Mouse (Mus musculus) cerebellum, adult 2 months (tissue): Measurements from ENCODE around the gene Trpc1. TPM values are rescaled to one million over a fixed set of nuclear protein-coding genes. Genes with fewer than 3 reads are reported as not detected.
A peak's percentile ranks its signal among the peaks of the same experiment; 100 is the strongest.

ENCODE experiments used
- DNase-seq, 2 experiments: peaks; one replicate each; pipeline ENCODE4 v3.0.0; 2021
- H3K27ac ChIP-seq: fragments of 200-500 bp; 2 replicates; pipeline ENCODE4 v1.5.1; 2012; ENCODE audit warnings: low read length, control low read depth, inconsistent platforms; ENCODE audit not compliant: insufficient read depth
- H3K27me3 ChIP-seq: fragments of 200-500 bp; 2 replicates; pipeline ENCODE4 v1.6.1; 2012; ENCODE audit warnings: inconsistent platforms, mild to moderate bottlenecking, low read length, moderate library complexity; ENCODE audit not compliant: control insufficient read depth, insufficient read depth
- H3K4me1 ChIP-seq: fragments of 200-500 bp; 2 replicates; pipeline ENCODE4 v1.6.1; 2011; ENCODE audit warnings: low read length; ENCODE audit not compliant: control insufficient read depth, insufficient read depth
- H3K4me3 ChIP-seq: fragments of 200-500 bp; replicated peaks from 2 replicates; pipeline ENCODE3; 2011; ENCODE audit warnings: mild to moderate bottlenecking, low read depth, low read length, control low read depth; ENCODE audit not compliant: insufficient read depth
- CTCF ChIP-seq: fragments of 200-500 bp; IDR thresholded peaks from 2 replicates; pipeline ENCODE4 v1.5.1; 2011; ENCODE audit warnings: low read depth, mild to moderate bottlenecking, control low read depth, low read length, moderate library complexity, borderline replicate concordance; ENCODE audit not compliant: insufficient read depth
- POLR2A ChIP-seq: fragments of 200-500 bp; IDR thresholded peaks from 2 replicates; pipeline ENCODE4 v1.6.1; 2011; ENCODE audit warnings: low read length, control low read depth, borderline replicate concordance; ENCODE audit not compliant: insufficient read depth
- WGBS: fragments of 180-500 bp; shearing (Covaris S2); methylation state at CpG from one replicate; pipeline ENCODE4 v1.1.7; 2018; 5-methylcytosine and 5-hydroxymethylcytosine counted together
- polyA plus RNA-seq: library from polyadenylated mRNA; depleted of rRNA; stranded (reverse); fragments of >200 nt; gene quantifications from 2 replicates; pipeline ENCODE4 v1.2.3, GENCODE M21; 2012

Trpc1 gene
- polyA plus RNA-seq, 1 experiment, result 21.3 TPM

DNA sequence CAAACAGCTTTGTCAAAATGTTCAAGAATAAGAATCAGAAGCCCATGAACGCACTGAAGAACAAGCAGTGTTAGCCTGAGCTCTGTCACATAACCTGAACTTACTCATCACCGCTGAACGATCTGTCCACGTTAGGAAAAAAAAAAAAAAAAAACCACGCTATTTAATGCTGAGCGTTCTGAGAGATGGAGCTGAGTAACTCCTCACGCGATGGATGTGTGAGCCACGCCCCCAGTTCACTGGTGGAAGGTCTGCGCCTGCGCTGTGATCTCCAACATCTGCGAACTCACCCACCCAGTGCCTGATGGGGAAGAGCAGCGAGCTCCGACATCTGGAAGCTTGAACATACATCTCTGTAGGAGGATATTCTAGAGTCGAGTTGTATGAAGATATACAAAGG is 55.2 kb downstream of the Trpc1 start:
- Histone ChIP-seq H3K27ac (no peak overlapping the region), H3K4me3 (no peak overlapping the region), H3K4me1 (no peaks in the 10 kb centered on the region), H3K27me3 (no peaks in the 10 kb centered on the region)
- TF ChIP-seq CTCF (no peak), POLR2A (no peak)
- DNase-seq, result no peak
- 87% methylated on average over 15 of the region's 15 CpGs for WGBS

DNA sequence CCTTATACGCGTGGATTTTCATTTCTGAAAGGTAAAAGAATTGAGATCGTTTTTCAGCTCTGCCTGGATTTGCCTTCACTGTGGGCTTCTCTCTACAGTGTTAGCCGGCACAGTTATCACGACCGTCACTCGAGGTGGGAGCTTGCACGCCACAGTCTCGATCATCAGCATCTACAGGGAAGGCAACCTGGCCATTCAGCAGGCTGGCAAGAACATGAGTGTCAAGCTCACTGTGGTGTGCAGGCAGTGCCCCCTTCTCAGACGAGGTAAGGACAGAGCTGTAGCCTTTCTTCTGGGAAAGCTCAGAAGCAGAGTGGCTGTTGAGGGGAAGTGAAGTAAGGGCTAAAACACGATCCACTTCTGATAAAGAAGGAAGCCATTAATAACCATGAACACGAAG is 55.6 kb downstream of the Trpc1 start:
- WGBS, result 77% methylated on average over 12 of the region's 12 CpGs
- no peak overlapping the region for H3K4me3 ChIP-seq
- H3K4me1 ChIP-seq, result no peaks in the 10 kb centered on the region
- TF ChIP-seq CTCF (no peak), POLR2A (no peak)
- no peaks in the 10 kb centered on the region for H3K27me3 ChIP-seq
- no peak for DNase-seq
- H3K27ac ChIP-seq, result no peak overlapping the region

DNA sequence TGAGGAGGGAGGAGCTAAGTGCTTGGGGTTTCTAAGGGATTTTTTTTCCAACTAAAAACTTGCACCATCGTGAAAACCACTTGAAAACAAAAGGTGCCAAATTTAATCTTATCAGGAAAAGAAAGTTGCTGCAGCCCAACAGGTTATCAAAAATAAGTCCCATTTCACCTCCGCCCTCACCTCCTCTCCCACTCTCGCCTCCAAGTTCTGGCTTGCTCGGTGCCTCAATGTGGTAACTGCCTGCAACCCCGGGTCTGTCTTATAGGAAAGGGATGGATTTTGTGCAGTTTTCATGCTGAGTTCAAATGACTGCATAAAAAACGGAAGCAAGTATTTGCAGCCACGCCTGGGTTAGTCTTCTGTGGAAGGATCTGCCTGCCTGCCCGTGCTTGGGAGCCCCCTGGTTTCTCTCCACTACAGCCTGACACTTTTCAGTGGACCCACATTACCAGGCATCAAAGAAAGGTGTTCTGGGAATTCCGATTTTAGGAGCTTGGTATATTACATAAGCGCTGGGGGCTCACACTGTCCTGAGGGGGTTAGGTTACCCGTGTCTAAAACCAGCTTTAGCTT is 56.6 kb downstream of the Trpc1 start:
- Histone ChIP-seq H3K4me1 (no peaks in the 10 kb centered on the region), H3K27me3 (no peaks in the 10 kb centered on the region), H3K4me3 (no peak overlapping the region), H3K27ac (no peak overlapping the region)
- TF ChIP-seq CTCF (no peak), POLR2A (no peak)
- DNase-seq, result no peak
- 81% methylated on average over 11 of the region's 11 CpGs for WGBS

DNA sequence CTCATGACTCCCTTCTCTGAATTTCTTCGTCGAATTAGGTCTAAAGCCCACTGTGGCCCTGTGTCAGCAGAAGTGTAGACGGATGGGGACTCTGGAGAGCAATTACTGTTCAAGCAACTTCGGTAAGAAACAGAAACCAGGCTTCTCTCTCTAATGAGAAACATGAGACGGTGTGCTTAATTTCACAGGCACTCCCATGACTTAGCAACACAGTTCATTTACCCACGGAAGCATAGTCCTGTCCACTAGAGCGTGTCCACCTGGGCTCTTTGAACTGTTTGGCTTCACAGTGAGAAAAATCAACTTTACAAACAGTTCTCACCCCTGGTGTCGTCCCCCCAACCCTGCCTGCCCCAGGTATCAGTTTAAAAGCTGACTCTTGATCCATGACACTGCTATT is 57.4 kb downstream of the Trpc1 start:
- H3K27me3 ChIP-seq, result no peaks in the 10 kb centered on the region
- H3K4me1 ChIP-seq, result no peaks in the 10 kb centered on the region
- H3K4me3 ChIP-seq, result no peak overlapping the region
- 77% methylated on average over 8 of the region's 8 CpGs for WGBS
- TF ChIP-seq CTCF (no peak), POLR2A (no peak)
- DNase-seq, result no peak
- H3K27ac ChIP-seq, result no peak overlapping the region

DNA sequence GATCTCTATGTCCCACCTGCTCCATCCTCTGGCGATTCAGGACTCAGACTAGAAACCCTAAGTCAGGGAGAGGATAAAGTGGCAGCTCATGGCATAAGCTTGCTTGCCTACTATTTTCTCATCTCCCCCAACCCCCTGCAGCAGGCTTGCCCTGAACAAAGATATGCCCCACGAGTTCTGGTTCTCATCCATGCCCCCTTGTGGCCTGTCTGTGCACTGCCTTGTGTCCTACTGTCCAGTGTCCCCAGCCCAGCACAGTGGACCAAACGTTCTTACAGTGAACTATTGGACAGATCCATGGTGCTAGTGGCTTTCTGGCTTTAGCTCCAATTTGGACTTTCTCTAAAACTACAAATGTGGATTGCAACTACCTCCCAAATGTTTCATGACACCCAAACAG is 62.1 kb downstream of the Trpc1 start:
- Histone ChIP-seq H3K27me3 (no peaks in the 10 kb centered on the region), H3K4me3 (no peak overlapping the region), H3K27ac (no peak overlapping the region), H3K4me1 (no peaks in the 10 kb centered on the region)
- 41% methylated on average over 3 of the region's 3 CpGs for WGBS
- DNase-seq, result peak; percentile 28 to 54
- TF ChIP-seq POLR2A (no peak), CTCF (peak; percentile 77)

DNA sequence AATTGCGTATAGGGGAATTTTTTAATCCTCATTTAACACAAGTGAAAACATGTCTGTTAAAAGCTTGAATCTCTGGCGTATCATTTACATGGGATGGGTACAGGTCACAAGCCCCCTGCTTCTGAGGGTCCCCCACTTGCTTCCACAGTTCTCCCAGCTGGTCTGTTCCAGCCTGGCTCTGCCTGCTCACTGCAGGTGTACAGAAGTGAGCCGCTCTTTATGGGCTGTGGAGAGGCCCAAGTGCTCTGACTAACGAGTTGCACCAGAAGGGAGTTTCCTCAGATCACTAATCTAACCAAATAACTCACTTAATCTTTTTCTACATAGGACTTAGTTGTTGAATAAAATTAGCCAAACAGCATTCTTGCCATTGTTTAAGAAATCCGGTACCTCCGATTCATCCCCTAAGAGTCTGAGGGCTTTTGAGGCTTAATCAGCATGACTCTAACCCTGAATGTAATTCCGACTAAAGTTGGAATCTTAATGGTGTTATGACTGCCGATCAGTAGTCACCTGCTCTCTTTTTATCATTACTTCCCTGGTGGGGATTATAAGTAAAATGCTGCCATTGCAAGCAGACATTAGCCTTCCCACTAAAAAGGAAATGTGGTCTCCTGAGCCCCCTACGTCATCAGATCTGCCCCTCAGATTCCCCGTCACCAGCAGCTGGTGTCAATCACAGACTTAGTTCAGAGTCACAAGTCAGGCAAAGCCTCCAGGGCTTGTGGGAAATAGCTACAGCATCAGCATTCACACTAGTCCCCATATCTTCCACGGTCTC is 64.3 kb downstream of the Trpc1 start:
- Histone ChIP-seq H3K27me3 (no peaks in the 10 kb centered on the region), H3K4me3 (no peak overlapping the region), H3K4me1 (no peaks in the 10 kb centered on the region), H3K27ac (no peak overlapping the region)
- DNase-seq, result no peak
- TF ChIP-seq CTCF (no peak), POLR2A (no peak)
- WGBS, result 70% methylated on average over 11 of the region's 11 CpGs

DNA sequence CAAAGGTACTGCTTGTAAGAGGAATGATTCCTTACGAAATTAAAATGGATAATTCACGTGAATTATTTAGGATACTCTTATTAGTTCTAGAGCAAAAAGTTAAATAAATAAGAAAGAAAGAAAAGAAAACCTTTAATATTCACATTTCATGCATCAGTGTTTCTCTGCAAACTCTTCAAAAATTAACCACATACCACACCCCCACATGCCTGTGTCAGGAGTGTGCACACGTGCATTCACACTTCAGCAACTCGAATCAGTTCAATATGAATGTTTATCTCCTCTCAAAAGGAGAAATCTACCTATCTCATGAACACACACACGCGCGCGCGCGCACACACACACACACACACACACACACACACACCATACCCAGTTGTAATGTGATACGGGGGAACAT is 69.5 kb downstream of the Trpc1 start:
- Histone ChIP-seq H3K27ac (no peak overlapping the region), H3K27me3 (no peaks in the 10 kb centered on the region), H3K4me3 (no peak overlapping the region), H3K4me1 (peaks cover 1% of the 10 kb centered on the region; the same call in 1 of the 2 replicates)
- no peak for DNase-seq
- no peak for TF ChIP-seq CTCF
- no peak for TF ChIP-seq POLR2A
- WGBS, result 95% methylated on average over 11 of the region's 11 CpGs

DNA sequence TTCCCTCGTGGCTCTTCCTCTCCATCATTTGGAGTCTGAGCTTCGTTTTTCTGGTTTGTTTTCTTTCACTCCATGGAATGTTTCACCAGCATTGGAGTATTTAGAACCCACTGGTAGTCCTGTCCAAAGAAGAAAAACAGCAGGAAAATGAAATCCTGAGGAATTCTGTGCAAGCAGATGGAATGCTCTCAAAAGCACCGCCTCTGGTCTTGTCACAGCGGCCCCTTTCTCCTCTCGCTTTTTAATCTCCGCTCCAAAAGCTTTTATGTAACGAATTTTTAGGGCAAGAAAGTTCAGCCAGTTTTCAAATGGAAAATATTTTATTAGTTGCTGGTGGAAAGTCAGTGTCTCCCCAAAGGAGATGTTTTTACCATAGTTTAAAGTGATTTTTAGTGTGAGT is 70.2 kb downstream of the Trpc1 start:
- 75% methylated on average over 7 of the region's 7 CpGs for WGBS
- no peak overlapping the region for H3K4me3 ChIP-seq
- DNase-seq, result no peak
- no peak for TF ChIP-seq CTCF
- H3K4me1 ChIP-seq, result peaks cover 4% of the 10 kb centered on the region; the same call in 1 of the 2 replicates
- no peaks in the 10 kb centered on the region for H3K27me3 ChIP-seq
- no peak overlapping the region for H3K27ac ChIP-seq
